Mouse (Mus musculus): ENCODE results near the gene Arhgef28.

DNA sequence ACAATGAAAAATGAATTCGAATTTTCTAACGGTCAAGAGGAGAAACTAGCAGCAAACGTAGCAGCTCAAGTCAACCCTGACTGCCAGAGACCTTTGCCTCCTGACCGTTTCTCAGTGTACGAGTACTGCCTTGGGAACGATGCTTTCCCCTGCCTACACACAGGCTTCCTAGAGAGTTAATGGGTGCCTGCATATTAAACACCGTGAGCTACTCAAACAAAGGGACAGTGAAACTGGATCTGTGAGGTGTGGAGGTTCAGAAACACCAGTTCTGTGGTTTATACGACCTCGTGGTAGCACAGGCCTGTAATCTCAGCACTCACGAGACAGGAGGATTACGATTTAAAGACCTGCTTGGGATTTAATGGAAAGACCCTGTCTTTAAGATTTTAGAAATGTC lies 33.9 kb downstream of the Arhgef28 start:
- TF ChIP-seq CTCF (IDR thresholded peaks at IDR 0.05; ENCODE audit: extremely low read depth, insufficient read depth, insufficient read length, insufficient replicate concordance) = no peak
- no peak for TF ChIP-seq POLR2A (IDR thresholded peaks at IDR 0.05; ENCODE audit: low read depth, low read length)
